Comparison of ENCODE assay signal across 9 mouse cellular contexts in the genomic region with DNA sequence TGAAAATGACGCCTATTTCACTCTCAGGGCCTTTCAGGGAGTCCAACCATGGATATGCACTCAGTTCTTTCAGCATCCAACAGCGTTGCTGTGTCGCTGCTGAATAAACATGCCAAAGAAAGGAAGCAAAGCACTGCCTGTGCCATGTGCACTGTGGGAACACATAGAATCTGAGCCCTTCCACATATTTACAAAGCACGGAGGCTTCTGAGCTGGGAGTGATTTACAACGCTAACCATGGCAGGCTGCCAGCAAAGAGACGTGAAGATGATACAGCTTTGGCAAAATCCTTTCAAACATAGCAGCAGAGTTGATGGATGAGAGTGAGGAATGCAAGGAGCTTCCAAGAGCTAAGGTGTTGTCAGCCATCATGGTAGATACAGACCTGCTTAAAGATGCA.
DNase-seq lines count a peak whose midpoint lies in the region; ATAC-seq and TF ChIP-seq lines count a peak whose summit lies in the region.
"Had no signal": no experiment of that assay in that cellular context is flagged by ENCODE, and none has a peak within 500 bp of the region (broad histone marks: within the 10 kb centered on the region; RNA-seq: fewer than 3 reads in every experiment).

No protein-coding gene starts in this region.

- H3K36me3 ChIP-seq in lung, embryonic 14.5 days (ENCODE audit: insufficient read depth), result no peaks in the 10 kb centered on the region
- H3K36me3 ChIP-seq in neural tube, embryonic 14.5 days (ENCODE audit: control insufficient read depth, insufficient read depth, low read length), result no peaks in the 10 kb centered on the region
- H3K36me3 ChIP-seq: limb, embryonic 15.5 days had no signal

- 22% methylated on average over 6 of the region's 6 CpGs for WGBS in lung, embryonic 14.5 days
- WGBS in neural tube, embryonic 14.5 days, result 50% methylated on average over 6 of the region's 6 CpGs

- H3K4me1 ChIP-seq in lung, embryonic 14.5 days (ENCODE audit: insufficient read depth), result no peaks in the 10 kb centered on the region
- no peaks in the 10 kb centered on the region for H3K4me1 ChIP-seq in neural tube, embryonic 14.5 days (ENCODE audit: control insufficient read depth, insufficient read depth, low read length)
- H3K4me1 ChIP-seq: limb, embryonic 15.5 days had no signal

- H3K4me3 ChIP-seq in lung, embryonic 14.5 days (ENCODE audit: low read depth, low read length), result no peak overlapping the region
- no peak overlapping the region for H3K4me3 ChIP-seq in layer of hippocampus, adult 2 months
- no peak overlapping the region for H3K4me3 ChIP-seq in neural tube, embryonic 14.5 days (ENCODE audit: low read depth, low read length)
- H3K4me3 ChIP-seq: limb, embryonic 15.5 days had no signal

- no peak overlapping the region for H3K27ac ChIP-seq in lung, embryonic 14.5 days (ENCODE audit: low read depth)
- H3K27ac ChIP-seq in layer of hippocampus, adult 2 months, result no peak overlapping the region
- no peak overlapping the region for H3K27ac ChIP-seq in neural tube, embryonic 14.5 days (ENCODE audit: low read depth, low read length)
- H3K27ac ChIP-seq: limb, embryonic 15.5 days had no signal

- no peak overlapping the region for H3K9ac ChIP-seq in lung, embryonic 14.5 days
- H3K9ac ChIP-seq in neural tube, embryonic 14.5 days (replicated peaks; ENCODE audit: low read depth, low read length), result no peak overlapping the region
- H3K9ac ChIP-seq: limb, embryonic 15.5 days had no signal

- no peak for DNase-seq in cerebellum, adult 9-10 months
- peak; percentile 81 for DNase-seq in lung, embryonic 14.5 days
- no peak for DNase-seq in lung, postnatal 25 days (ENCODE audit: low spot score)
- DNase-seq in layer of hippocampus, adult 2 months (ENCODE audit: low spot score in 2 of 2), result peak; percentile 23 to 44
- DNase-seq in thymus, postnatal 0 days (ENCODE audit: low spot score), result no peak
- DNase-seq in gastrocnemius, postnatal 4 days (ENCODE audit: low spot score in 2 of 2), result no peak

- TF ChIP-seq CTCF in lung, embryonic 14.5 days (IDR thresholded peaks at IDR 0.05; ENCODE audit: low read depth), result no peak
- TF ChIP-seq CTCF in layer of hippocampus, adult 2 months (conservative IDR thresholded peaks at IDR 0.05), result no peak

- peak; percentile 26; the same call in 1 of the 2 replicates for ATAC-seq in cerebellum, adult (ENCODE audit: insufficient number of reproducible peaks, low FRiP score, low TSS enrichment)
- peak; percentile 96 for ATAC-seq in lung, embryonic 14.5 days (ENCODE audit: insufficient read depth)
- peak; percentile 70 for ATAC-seq in neural tube, embryonic 14.5 days (ENCODE audit: low read depth)

- H3K9me3 ChIP-seq in lung, embryonic 14.5 days (ENCODE audit: low read depth, low read length), result no peaks in the 10 kb centered on the region
- H3K9me3 ChIP-seq in neural tube, embryonic 14.5 days (ENCODE audit: control insufficient read depth, low read length), result no peaks in the 10 kb centered on the region
- H3K9me3 ChIP-seq: limb, embryonic 15.5 days had no signal

- H3K27me3 ChIP-seq in lung, embryonic 14.5 days (ENCODE audit: insufficient read depth, low read length), result no peaks in the 10 kb centered on the region
- H3K27me3 ChIP-seq in neural tube, embryonic 14.5 days (ENCODE audit: control insufficient read depth, insufficient read depth, low read length), result no peaks in the 10 kb centered on the region
- H3K27me3 ChIP-seq: limb, embryonic 15.5 days had no signal

- H3K4me2 ChIP-seq in lung, embryonic 14.5 days, result no peak overlapping the region
- H3K4me2 ChIP-seq in neural tube, embryonic 14.5 days (ENCODE audit: low read depth, low read length), result no peak overlapping the region
- H3K4me2 ChIP-seq: limb, embryonic 15.5 days had no signal

Comparison
In these comparisons a context has a peak if more than half of its experiments do, and no peak if none do; other contexts are left out.
1. DNase-seq: peak in lung, embryonic 14.5 days (single experiment) and layer of hippocampus, adult 2 months (2 of 2); none in cerebellum, adult 9-10 months (single experiment), lung, postnatal 25 days (single experiment), thymus, postnatal 0 days (single experiment) and gastrocnemius, postnatal 4 days (0 of 2).
2. ATAC-seq: peak in every context shown above with its lines; median percentile 96 in lung, embryonic 14.5 days; 70 in neural tube, embryonic 14.5 days; 26 in cerebellum, adult.